Mouse (Mus musculus) mature B cell (primary cell): Measurements from ENCODE around the gene Gm14322.
"Not testable (repeated sequence)": the region's sequence is repeated elsewhere in the genome, so short reads cannot be mapped to it uniquely, and the experiment has no call there.

Experiments used
- in situ Hi-C: fragments of 300-500 bp; cut with MboI; formaldehyde crosslinking; loops from 2 replicates; pipeline ENCODE4 v1.14.3; 2019

Gene Gm14322

DNA sequence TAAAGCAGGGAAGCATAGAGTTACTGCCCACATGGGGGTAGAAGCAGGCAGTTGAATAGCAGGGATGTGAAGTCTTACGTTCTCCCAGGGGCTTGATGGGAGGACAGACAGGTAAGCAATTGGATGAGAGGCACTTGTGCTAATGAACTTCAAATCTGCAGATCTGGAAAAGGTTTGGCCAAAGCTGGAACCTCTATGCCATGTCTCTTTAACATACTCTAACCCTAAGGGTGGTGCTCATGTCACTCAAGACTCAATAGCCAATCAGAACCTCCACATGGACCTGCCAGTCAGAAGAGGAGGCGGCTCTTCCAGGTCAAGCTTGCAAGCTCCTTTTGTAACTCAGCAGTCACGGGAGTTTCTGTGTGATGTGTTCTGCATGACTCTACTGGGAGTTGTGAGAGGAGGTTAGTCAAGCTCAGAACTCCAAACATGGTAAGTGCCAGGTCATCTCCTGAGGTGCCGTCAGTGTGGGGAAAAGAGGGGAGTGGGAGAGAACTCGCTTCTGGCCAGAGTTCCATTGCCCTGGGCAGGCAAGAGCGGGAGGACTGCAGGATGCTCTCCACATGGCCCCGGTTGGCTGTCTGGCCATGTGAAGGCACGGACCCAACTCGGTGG is at the start of gene Gm14322:
Gm14322 (plus strand) TSS at position 348 of the 618 bp plus-strand sequence.
- in situ Hi-C loops: not testable (repeated sequence)

- in situ Hi-C loops: not testable (repeated sequence)
These were observed 17.6 kb upstream of the Gm14322 start for GRCm38 (mm10) chr2:177741487-177741886.

- in situ Hi-C loops: not testable (repeated sequence)
These were observed 28.3 kb downstream of the Gm14322 start for GRCm38 (mm10) chr2:177787351-177787750.

GRCm38 (mm10) chr2:177806170-177806569 is 47.1 kb downstream of the Gm14322 start:
- in situ Hi-C loops: not testable (repeated sequence)
